Mouse (Mus musculus): Measurements from ENCODE around the gene Sfxn5.

- TF ChIP-seq GATA1 (IDR thresholded peaks at IDR 0.05; ENCODE audit: borderline replicate concordance, low read length): no peak
- TF ChIP-seq FLI1 (IDR thresholded peaks at IDR 0.05; ENCODE audit: low read length): no peak
Measured at GRCm38 (mm10) chr6:85382791-85383190, 49.6 kb upstream of the Sfxn5 start.
